Mouse (Mus musculus): Measurements from ENCODE around the gene Il6st.
"Not testable (repeated sequence)": the region's sequence is repeated elsewhere in the genome, so short reads cannot be mapped to it uniquely, and the experiment has no call there.

Il6st gene

GRCm38 (mm10) chr13:112463868-112464625 lies at the start of gene Il6st:
Gene Il6st (plus strand): TSS chr13:112464070.
- peak; percentile 98 for DNase-seq

- no peak for DNase-seq
Measured at GRCm38 (mm10) chr13:112415896-112416295, 48.0 kb upstream of the Il6st start.

GRCm38 (mm10) chr13:112416410-112417162 lies 47.3 kb upstream of the Il6st start:
- peak; percentile 75 for DNase-seq

DNA sequence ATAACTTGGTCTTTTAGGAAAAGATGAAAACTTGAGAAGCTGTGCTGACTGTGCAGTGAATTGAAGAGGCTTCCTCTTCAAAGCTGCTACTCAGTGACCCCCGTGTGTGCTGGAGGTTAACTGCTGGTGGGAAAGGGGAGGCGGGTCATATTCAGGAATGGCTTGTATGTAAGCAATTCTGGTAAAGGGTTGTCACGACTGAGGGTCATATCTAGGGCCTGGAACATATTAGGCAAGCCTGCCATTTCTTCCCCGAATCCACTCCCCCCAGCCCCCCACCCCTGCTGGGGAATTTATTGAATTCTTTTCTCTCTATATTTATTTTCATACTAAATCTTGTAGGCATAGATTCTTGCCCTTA lies 46.7 kb upstream of the Il6st start:
- peak; percentile 73 for DNase-seq

- no peak for DNase-seq
Measured at GRCm38 (mm10) chr13:112417861-112418423, 45.9 kb upstream of the Il6st start.

DNA sequence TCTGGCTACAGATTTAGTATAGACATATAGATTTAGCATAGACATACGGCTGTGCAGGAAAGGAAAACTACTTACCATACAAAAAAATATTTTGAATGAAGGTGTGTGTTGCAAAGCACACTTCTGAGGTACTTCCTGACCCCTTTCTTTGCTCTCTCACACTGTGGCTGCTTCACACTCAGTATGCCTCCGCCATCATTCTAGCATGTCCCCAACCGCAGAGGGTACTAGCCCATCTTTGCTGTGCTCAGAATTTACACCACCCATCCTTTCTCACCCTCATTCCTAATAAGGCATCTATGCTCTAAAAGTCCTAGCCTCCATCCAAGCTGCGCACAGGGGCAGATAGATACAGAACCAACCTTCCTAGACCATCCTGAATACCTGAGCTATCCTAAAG lies 45.3 kb upstream of the Il6st start:
- no peak for DNase-seq

- DNase-seq = no peak
Measured at GRCm38 (mm10) chr13:112424212-112424611, 39.7 kb upstream of the Il6st start.

GRCm38 (mm10) chr13:112424635-112425034 lies 39.2 kb upstream of the Il6st start:
- no peak for DNase-seq

DNA sequence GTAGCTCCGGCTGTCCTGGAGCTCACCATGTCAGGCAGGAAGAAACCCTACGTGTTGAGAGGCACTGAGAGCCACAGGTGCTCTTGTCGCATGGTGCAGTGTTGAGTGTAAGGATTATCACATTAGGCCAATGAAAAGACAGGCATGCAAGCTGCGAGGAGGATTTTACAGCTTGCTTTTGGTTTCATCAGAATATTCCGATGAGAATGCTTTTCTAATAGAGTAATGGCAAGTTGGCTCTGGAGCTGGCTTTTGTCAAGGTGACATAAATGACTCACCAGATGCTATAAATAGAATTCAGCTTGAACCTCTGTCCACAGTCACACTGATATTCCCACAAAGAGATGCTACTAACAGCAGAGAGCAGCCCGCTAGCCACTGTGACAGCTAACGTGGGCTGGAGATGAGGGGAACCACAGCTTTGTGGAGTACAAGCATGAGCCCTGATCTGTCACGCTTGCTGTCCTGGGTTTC lies 38.7 kb upstream of the Il6st start:
- DNase-seq = no peak

DNA sequence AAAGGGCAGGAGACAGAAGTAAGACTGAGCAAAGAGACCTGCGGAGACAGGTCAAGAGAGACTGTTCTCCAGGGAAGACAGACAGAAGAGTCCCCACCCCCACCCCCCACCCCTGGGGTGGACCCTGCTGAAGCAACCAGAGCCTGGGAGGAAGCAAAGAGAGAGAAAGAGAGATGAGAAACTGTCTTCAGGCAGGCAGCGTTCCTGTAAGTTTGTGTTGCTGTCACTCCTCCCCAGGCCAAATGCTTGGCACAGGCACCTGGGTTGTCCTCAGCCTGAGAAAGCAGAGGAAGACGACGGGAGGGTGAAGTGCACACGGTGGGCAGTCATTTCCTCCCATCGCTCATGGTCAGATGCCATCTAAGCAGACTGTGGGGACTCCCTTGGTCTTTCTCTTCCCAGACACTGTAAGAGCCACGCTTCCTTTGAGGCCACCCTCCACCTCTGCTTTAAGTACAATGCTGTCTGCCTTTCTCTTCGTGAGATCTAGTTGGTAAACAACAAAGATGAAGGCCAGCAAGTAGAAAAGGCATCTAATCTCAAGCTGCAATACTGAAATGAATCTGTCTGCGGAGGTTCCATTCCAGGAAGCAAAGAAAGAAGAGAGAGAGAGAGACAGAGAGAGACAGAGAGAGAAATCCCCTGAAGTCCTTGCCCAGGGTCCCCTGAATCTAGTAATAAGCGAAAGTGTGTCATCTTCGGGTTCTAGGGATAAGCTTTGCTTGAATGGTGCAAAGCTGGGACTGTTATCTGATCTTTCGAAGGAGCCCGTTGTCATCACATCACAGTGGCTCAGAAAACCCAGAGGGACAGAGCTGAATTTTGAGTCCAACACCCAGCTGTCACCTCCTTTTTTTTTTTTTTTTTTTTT lies 37.4 kb upstream of the Il6st start:
- no peak for DNase-seq

DNA sequence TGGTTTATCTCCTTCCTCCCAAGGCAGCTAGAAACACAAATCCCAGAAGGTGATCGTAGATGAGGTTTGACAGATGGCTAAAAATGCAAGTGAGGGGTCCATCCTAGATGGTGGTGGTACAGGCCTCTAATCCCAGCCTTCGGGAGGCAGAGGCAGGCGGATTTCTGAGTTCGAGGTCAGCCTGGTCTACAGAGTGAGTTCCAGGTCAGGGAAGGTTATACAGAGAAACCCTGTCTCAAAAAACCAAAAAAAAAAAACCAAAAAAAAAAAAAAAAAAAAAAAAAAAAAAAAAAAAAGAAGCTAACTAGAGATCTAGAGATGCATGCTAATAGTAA lies 36.8 kb upstream of the Il6st start:
- not testable (repeated sequence) for DNase-seq

GRCm38 (mm10) chr13:112427521-112427920 lies 36.3 kb upstream of the Il6st start:
- no peak for DNase-seq

DNA sequence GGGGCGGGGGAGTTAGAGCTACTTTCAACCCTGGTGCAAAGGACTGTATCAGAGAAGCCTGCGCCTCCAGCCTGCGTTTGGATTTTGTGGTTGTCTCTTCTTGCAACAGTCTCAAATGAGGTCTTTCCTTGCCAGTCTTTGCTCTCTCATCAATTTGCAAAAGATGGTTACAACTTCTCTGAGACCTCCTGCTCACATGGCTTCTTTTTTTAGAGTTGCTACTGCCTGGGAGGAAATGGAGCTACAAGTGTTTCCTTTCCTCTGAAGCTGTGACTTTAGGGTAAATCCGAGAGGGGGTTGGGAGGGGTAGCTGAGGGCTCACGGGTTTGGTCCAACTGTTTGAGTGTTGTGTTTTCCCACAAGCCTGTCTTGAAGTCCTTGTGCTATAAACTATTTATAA lies 30.6 kb upstream of the Il6st start:
- DNase-seq = no peak

DNA sequence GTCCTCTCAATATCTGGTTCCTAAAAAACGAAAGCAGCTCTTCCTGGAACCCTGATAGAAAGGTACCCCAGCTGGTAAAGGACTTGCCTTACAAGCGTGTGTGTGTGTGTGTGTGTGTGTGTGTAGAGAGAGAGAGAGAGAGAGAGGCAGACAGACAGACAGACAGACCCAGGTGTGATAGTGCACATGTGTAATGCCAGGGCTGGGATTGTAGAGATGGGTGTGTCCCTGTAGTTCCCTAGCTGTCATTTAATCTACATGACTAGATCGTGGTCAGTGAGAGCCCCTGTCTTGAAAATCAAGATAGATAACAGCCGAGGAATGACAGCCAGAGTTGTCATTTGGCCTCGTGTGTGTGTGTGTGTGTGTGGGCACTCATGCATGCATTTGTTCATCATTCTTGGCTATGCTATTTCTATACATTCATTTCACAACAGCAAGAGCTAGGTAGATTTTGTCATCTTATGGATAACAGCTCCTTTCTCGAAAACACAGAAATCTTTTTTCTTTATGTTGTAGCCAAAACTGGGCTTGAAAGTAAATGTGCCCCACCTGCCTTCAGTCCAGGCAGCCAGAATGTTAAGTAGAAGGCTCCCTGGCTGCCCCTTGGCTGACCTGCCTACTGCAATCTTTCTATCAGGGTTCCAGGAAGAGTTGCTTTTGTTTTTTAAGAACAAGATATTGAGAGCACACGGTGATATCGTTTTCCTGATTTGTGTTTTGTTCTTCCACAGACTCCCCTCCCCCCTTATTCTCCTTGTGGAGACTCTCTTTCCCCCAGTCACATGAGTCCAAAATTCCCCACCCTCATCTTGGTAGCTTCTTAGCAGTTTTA lies 28.4 kb upstream of the Il6st start:
- no peak for DNase-seq

- no peak for DNase-seq
Measured at GRCm38 (mm10) chr13:112436288-112436687, 27.6 kb upstream of the Il6st start.

DNA sequence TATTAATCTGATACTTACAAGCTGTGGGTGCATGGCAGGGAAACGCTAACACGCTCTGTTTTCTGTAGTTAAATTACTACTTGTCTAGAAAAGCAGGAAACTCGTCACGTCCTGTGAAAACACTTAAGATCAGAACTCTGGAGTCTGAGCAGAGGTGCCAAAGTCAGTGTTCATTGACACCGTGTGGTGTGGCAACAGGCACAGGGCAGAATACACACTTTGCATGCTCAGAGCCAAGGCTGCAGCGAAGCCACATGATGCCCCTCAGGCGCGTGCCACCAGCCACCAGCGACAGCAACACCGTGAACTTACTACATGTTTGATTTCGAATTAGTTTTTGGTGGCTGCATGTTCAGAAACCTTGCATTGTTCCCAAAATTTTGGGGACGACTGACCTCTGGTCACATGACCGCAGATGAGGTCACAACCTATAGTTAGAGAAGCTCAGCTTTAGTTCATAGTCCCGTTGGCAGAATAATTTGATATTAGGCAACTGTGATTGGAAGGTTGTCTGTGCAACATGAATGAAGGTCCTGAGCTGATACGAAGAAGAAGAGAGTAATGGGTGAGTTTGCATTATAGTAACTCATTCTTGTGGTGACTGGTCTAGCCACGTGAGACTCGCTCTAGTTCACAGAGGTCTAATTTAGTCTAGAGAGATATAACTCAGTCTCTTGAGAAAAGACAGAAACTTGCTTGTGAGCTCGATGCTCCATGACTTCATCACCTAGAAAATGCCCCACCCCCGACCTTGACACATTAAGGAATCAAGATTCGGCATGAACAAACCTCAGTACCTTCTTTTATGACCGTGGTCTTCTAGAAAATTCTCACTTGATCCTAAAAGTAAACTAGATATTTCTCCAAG lies 25.6 kb upstream of the Il6st start:
- DNase-seq = no peak

GRCm38 (mm10) chr13:112439105-112439818 lies 24.6 kb upstream of the Il6st start:
- peak; percentile 44 for DNase-seq

DNA sequence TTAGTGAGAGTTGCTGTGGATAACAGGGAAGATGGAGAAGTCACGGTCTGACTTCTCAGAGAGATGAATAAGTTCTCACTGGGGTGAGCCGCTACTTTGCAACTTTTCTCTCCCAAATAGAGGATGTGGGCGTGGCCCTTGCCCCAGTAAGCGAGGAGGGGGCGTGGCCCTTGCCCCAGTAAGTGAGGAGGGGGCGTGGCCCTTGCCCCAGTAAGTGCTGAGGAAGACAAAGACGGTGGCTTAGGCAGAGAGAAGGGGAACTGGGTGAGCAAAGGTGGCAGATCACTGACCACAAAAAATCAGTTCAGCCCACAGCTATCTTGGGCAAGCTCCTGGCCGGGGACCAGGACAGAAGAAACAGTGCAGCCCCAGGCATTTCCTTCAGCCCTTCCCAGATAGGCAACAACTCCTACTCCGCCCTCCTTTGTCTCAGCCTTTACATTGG lies 23.9 kb upstream of the Il6st start:
- DNase-seq = peak; percentile 91

- DNase-seq = no peak
Measured at GRCm38 (mm10) chr13:112440668-112441067, 23.2 kb upstream of the Il6st start.

GRCm38 (mm10) chr13:112442867-112443529 lies 20.9 kb upstream of the Il6st start:
- DNase-seq = no peak

Data from embryo, embryonic 11 days (tissue).